Mouse (Mus musculus) adrenal gland, adult 8-10 months (tissue): ENCODE results near the gene Cacna2d1. TPM values are rescaled to one million over a fixed set of nuclear protein-coding genes. Genes with fewer than 3 reads are reported as not detected.
A peak's percentile ranks its signal among the peaks of the same experiment; 100 is the strongest.

Source experiments
- DNase-seq: peaks from one replicate; pipeline ENCODE4 v3.0.0; 2022
- total RNA-seq, 4 experiments: library from RNA; stranded (reverse); gene quantifications; 2 replicates each; pipeline ENCODE4 v1.2.4; 2022

Gene Cacna2d1
- total RNA-seq, 4 experiments from 2014 or later: 114 to 218 (median 141) TPM

- no peak for DNase-seq
These were observed 128.3 kb downstream of the Cacna2d1 start for GRCm38 (mm10) chr5:16062773-16063172.

- DNase-seq: no peak
These were observed 128.8 kb downstream of the Cacna2d1 start for GRCm38 (mm10) chr5:16063273-16063672.

GRCm38 (mm10) chr5:16063949-16064348 is 129.5 kb downstream of the Cacna2d1 start:
- DNase-seq: no peak

- DNase-seq: no peak
These were observed 131.3 kb downstream of the Cacna2d1 start for GRCm38 (mm10) chr5:16065816-16066215.

- DNase-seq: no peak
These were observed 147.8 kb downstream of the Cacna2d1 start for GRCm38 (mm10) chr5:16082253-16082652.

- no peak for DNase-seq
These were observed 152.8 kb downstream of the Cacna2d1 start for GRCm38 (mm10) chr5:16086979-16087902.

- no peak for DNase-seq
These were observed 153.5 kb downstream of the Cacna2d1 start for GRCm38 (mm10) chr5:16087995-16088394.

GRCm38 (mm10) chr5:16092540-16092939 is 158.0 kb downstream of the Cacna2d1 start:
- DNase-seq: no peak

- DNase-seq: no peak
These were observed 158.7 kb downstream of the Cacna2d1 start for GRCm38 (mm10) chr5:16093071-16093693.

GRCm38 (mm10) chr5:16095345-16095744 is 160.9 kb downstream of the Cacna2d1 start:
- no peak for DNase-seq

- DNase-seq: peak; percentile 48
These were observed 164.3 kb downstream of the Cacna2d1 start for GRCm38 (mm10) chr5:16098766-16099165.

GRCm38 (mm10) chr5:16101820-16102219 is 167.3 kb downstream of the Cacna2d1 start:
- DNase-seq: no peak

- DNase-seq: no peak
These were observed 171.2 kb downstream of the Cacna2d1 start for GRCm38 (mm10) chr5:16105701-16106100.

- DNase-seq: no peak
These were observed 176.2 kb downstream of the Cacna2d1 start for GRCm38 (mm10) chr5:16110643-16111042.

GRCm38 (mm10) chr5:16113879-16114278 is 179.4 kb downstream of the Cacna2d1 start:
- no peak for DNase-seq

GRCm38 (mm10) chr5:16121334-16121733 is 186.8 kb downstream of the Cacna2d1 start:
- no peak for DNase-seq

GRCm38 (mm10) chr5:16122110-16122509 is 187.6 kb downstream of the Cacna2d1 start:
- no peak for DNase-seq

GRCm38 (mm10) chr5:16134286-16135094 is 200.0 kb downstream of the Cacna2d1 start:
- DNase-seq: no peak

- no peak for DNase-seq
These were observed 201.5 kb downstream of the Cacna2d1 start for GRCm38 (mm10) chr5:16135986-16136385.

GRCm38 (mm10) chr5:16136839-16137238 is 202.3 kb downstream of the Cacna2d1 start:
- DNase-seq: no peak

GRCm38 (mm10) chr5:16146602-16147001 is 212.1 kb downstream of the Cacna2d1 start:
- DNase-seq: no peak

GRCm38 (mm10) chr5:16155375-16156284 is 221.1 kb downstream of the Cacna2d1 start:
- no peak for DNase-seq
